Mouse (Mus musculus) heart, postnatal 0 days (tissue): ENCODE data around the gene Alcam.

Experiments used
- CTCF ChIP-seq: IDR thresholded peaks from 2 replicates; pipeline ENCODE4 v1.5.1; 2016; ENCODE audit warnings: antibody characterized with exemption, control low read depth, low read depth
- EP300 ChIP-seq: IDR thresholded peaks from 2 replicates; pipeline ENCODE4 v1.6.1; 2016; ENCODE audit warnings: antibody characterized with exemption, low read depth

DNA sequence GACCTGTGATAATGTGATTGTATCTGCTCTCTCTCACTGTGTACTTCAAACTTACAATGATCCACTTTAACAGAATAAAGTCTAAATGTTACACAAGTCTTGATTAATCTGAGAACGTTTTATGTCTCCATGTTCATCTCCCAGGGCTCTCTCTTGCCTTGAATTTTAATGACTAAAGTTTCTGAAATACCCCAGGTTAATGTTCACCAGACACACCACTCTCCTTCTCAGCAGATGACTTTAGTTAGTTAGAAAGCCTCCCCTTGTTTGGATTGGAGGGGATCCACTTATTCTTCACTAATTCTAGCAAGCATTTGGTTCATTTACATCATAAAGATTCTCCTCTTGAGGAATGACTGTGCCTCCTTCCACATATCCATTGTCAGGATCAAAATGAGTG, 157.5 kb downstream of the Alcam start:
- TF ChIP-seq EP300 (no peak), CTCF (no peak)
